Mouse (Mus musculus) layer of hippocampus, adult 11-12 months (tissue): ENCODE data around the gene Tnnt1.
"Not testable (repeated sequence)": the region's sequence is repeated elsewhere in the genome, so short reads cannot be mapped to it uniquely, and the experiment has no call there.

Experiments used
- DNase-seq: peaks from one replicate; pipeline ENCODE4 v3.0.0; 2022; ENCODE audit warnings: low spot score

Tnnt1 gene

DNA sequence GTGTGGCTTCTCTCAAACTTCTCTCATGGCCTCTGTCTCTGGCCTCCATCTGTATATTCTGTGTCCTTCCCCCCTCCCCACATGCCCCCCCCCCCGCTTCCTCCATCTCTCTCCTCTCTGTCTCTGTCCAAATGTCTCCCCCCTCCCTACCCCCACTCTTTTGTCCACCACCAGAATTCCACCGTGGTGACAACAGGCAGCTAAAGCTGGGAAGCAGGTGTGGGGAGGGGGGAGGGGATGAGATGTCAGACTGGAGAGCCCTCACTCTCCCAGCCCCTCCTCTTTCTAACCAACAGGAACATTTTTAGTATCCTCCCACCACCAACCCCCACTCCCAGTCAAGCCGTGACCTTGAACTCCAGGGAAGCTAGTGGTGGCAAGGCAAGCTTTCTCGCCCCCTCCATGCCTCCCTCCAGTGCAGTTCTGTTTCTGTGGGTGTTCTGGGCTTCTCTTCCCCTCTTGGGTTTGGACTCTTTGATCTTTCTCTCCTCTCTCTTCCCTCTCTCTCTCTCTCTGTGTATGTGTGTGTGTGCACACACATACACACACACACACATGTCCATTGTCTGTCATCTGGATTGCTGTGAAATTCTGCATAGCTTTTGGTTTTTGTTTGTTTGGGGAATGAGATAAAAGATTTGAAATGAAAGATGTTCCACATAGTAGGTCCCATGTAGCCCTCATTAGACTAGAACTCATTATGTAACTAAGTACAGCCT is at the start of gene Tnnt1:
Gene Tnnt1 (minus strand): TSS at position 51 of the 719 bp plus-strand sequence.
- no peak for DNase-seq

DNA sequence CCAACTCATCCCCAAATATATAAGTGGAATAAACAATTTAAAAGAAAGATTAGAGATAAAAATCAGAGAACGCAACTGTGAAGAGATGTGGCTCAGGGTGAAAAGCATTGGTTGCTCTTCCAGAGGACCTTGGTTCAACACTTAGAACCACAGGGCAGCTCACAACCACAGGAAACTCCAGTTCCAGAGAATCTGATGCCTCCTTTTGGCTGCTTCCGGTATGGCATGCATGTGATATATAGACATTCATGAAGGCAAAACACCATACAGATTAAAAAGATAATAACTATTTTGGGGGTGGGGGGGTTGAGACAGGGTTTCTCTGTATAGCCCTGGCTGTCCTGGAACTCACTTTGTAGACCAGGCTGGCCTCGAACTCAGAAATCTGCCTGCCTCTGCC is 46.5 kb upstream of the Tnnt1 start:
- no peak for DNase-seq

DNA sequence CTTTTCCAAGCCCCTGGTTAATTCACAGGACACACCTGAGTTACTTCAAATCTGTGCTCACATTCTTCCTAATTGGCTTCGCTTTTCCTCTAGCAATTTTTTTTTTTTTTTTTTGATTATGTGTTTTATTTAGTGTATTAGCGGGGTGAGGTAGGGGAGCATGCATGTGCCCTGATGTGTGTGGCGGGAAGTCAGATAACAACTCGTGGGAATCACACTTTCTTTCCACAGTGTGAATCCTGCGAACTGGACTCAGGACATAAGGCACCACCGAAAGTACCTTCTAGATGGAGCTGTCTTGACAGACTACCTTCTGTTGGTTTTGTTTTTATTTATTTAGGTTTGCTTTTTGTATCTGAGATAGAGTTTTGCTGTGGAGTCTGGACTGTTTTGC is 41.0 kb upstream of the Tnnt1 start:
- no peak for DNase-seq

DNA sequence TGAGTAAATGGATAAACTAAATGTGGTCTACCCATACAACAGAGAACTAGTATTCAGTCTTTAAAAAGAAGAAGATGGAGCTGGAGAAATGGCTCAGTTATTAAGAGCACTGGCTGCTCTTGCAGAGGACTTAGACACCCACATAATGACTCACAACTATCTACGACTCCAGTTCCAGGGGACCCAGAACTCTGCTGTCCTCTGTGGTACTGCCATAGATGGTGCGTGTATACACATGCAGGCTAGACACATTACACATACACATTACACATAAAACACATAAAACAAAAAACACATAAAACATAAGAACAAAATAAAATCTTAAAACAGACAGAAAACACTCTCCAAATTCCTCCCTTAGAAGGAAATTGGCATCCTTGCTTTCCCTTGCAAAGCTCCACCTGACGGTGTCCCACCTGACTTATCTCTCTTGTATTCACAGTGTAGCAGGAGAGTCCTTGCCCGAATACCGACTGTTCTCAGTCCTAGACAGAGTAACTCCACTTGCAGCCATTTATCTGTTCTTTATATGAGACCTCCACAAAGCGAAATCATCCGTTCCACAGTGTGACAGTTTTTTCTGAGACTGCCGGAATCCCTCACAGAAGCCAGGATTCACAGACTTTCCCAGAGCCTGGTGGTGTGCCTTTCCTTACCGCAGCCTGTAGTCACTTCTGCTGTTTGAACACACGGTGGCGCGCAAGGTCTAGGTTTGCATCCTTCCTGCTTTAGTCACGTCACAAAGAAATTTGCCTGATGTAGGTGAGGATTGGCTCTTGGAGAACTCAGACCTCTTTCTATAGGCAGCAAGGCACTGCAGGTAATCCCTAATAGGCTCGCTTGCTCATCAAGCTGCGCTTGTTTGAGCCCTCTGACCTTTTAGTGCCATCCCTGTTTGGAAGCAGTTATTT is 40.3 kb upstream of the Tnnt1 start:
- DNase-seq, result peak; percentile 84

DNA sequence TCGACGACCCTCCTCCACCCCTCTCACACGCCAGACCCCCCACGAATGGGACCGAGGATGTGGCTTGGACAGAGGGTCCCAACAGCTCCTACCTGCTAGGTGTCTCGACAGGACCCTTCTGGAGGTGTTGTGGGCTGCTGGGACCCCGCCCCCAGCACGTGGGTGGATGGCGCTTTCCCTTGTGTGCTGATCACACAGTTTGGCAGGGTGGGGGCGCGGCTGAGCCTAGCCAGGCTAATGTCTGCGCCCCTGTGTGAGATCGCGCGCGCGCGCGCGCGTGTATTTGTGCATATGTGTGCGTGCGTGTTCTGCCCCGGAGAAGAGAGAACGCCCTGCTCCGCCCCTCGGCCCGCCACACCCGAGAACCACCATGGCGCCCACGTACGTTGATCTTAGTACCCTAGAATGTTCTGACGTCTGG is 31.0 kb upstream of the Tnnt1 start, which contains the start of gene Syt5:
Gene Syt5 (minus strand): TSS at position 321 of the 421 bp plus-strand sequence.
- peak; percentile 78 for DNase-seq

DNA sequence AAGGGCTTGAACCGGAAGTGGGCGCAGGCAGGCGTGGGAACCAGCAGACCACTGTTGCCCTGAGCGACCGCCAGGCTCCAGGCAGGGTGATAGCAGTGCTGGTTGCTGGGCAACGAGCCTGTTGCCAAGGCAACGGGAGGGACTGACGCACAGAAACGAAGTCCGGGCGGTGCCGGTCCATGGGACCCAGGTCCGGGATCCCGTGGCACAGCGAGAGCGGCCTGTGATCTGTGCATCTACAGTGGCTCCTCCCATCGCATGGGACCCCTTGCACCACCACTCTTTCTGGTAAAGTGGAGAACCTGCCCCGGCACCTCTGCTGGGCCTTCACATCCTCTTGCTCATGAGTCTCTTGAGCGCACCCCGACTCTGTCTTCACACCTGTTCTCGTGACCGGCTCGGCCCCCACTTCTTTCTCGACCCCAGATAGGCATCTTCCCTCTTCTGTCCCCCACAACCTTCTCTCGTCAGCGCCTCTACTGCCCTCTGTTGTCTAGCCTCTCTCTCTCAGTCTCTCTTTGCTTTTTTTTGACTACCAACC is 30.5 kb upstream of the Tnnt1 start:
- DNase-seq, result peak; percentile 92

DNA sequence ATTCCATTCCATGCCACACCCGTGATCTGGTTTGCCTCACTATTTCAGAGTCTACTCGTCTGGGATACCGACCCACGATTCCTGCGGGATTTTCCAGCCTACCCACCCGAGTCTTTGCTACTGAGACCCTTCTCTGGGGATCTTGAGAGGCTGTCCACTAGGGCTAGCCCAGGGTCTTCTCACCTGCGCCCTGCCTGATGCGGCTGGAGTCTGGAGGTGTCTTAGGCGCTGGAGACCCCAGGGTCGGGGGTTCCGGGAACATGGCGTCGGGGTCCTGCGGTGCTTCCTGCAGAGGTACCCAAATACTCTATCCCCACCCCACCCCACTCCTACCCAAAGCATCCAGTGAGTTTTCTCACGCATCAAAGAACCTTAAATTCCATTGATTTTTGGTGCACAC is 29.9 kb upstream of the Tnnt1 start:
- no peak for DNase-seq

DNA sequence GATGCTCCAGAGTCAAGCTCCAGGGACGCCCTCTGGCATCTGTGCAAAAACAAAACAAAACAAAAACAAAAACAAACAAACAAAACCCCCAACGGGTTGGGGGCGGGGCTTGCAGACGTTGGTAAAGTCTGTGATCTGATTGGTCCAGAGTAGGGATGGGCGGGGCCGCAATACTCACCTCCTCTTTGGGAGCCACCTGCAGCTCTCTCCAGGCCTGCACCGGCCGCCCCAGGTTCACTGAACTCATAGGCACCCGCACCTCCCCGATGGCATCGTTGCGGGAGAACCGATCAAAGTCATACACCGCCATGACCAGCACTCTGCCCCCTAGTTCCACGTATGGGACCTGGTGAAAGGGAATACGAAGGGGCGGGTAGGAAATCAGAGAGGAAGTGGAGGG is 25.8 kb upstream of the Tnnt1 start:
- no peak for DNase-seq

DNA sequence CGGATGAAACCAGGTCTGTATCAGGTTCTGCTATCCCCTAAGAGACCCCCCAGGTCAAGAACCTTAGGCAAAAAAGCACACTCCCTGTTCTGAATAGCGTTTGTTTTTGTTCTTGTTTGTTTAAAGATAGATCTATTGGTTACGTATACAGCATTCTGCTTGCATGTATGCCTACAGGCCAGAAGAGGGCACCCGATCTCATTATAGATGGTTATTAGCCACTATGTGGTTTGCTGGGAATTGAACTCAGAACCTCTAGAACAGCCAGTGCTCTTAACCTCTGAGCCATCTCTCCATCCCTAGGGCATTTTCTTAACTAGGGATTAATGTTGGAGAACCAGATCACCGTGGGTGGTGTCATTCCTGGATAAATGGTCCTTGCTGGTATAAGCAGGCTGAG is 25.2 kb upstream of the Tnnt1 start:
- no peak for DNase-seq

DNA sequence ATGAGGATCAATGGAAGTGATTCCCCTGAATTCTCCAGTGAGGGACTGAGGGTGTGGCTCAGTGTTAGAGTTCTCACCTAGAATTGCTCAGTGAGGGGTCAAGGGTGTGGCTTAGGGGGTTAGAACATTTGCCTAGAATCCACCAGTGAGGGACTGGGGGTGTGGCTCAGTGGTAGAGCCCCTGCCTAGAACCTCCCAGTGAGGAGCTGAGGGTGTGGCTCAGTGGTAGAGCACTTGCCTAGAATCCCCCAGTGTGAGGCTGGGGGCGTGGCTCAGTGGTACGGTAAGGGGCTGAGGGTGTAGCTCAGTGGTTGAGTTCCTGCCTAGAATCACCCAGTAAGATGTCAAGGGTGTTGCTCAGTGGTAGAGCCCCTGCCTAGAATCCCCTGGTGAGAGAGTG is 22.8 kb upstream of the Tnnt1 start:
- no peak for DNase-seq

DNA sequence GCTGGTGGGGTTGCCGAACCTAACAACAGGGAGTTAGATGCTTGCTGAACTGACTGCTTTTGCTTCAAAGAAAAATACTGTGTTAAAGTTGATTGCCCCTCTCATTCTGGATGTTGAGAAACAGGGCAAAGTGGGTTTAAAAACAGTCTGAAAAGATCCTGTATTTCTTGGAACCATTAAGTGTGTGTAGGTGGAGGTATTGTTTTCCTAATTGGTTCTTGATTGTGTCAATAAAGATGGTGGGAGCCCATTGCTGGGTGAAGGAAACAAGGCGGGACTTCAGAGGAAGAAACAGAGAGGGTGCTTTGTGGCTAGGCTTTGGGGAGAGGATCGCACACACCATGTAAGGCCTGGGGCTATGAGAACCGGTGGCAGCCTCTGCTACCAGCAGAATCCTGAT is 21.0 kb upstream of the Tnnt1 start:
- no peak for DNase-seq

DNA sequence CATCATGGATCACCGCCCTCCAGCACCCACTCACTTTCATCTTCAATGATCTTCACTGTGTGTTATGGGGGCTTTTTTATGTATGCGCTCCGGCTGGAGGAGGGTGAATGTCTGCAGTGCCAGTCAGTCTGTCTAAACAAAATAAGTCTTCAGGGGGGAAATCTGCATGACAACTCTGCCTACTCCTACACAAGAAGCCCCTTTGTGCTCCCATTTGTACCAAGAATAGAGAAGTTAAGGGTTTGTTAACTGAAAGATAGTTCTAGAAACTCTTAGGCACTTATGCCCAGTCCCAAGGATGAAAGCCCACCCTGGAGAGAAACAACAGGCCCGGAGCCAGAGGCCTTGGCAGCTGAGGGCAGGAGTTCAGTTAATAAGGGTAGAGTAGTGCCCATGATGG is 20.2 kb upstream of the Tnnt1 start:
- no peak for DNase-seq

DNA sequence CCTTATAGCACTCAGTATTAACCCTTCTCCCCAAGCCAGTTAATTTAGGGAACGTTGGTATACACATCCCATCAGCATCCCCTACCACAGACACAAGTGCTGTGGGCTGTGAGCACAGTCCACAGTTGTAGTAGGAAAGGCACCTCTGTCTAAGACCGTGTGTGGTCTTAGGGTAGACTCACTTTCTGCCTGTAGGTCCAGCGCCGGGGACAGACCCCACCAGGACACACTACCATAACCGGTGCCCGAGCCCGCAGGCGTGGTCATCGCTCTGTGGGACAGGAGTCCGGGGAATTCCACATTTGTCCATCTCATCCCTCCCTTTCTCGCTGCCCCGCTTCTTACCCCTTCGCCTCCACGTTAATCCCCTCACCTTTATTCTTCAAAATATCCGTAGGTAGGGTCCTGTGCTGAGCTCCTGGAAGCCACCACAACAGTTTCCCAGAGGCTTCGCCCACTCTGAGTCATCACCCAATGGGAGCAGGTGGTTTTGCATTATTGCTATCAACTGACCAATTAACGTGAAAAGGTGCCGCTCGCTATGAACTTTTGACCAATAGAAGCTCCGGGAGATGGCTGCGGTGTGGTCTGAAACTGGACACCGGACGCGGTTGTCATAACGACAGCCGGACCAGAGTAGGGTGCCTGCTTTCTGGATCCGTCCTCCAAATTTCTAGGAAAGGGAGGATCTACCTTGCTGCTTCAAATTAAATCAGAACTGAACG is 16.0 kb upstream of the Tnnt1 start, which contains the start of gene Dnaaf3:
Gene Dnaaf3 (minus strand): TSS at position 449 of the 725 bp plus-strand sequence.
- DNase-seq, result no peak

DNA sequence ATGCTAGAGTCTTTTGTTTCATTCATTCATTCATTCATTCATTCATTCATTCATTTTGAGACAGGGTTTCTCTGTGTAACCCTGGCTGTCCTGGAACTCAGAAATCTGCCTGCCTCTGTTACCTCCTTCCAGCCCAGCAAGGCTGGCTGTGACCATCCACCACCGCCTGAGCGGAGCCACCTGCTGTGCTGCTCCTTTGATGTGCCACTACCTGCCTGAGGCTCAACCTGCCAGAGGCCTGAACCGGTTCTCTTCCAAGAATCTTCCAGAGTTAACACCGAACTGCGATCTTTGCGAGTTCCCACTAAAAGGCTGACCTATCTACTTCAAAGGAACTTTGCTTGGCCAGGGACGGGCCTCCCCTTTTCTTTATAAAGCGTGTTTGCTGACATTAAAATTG is 14.0 kb upstream of the Tnnt1 start:
- not testable (repeated sequence) for DNase-seq

DNA sequence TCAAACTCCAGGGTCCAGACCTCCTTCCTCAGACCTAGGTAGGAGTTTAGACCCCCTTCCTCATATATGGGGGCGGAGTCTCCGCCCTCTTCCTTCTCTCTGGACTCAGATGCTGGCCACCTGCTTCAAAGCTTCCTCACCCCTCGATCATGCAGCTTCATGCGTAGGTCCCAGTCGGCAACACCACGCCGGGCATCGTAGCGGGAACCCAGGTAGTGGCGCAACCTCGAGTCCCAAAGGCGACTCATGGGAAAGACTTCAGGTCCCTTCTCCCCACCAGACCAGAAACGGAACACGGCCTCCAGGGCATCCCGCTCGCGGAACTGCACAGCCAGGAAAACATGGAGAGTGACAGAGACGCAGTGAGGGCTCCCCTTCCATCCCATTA is 11.1 kb upstream of the Tnnt1 start:
- no peak for DNase-seq

DNA sequence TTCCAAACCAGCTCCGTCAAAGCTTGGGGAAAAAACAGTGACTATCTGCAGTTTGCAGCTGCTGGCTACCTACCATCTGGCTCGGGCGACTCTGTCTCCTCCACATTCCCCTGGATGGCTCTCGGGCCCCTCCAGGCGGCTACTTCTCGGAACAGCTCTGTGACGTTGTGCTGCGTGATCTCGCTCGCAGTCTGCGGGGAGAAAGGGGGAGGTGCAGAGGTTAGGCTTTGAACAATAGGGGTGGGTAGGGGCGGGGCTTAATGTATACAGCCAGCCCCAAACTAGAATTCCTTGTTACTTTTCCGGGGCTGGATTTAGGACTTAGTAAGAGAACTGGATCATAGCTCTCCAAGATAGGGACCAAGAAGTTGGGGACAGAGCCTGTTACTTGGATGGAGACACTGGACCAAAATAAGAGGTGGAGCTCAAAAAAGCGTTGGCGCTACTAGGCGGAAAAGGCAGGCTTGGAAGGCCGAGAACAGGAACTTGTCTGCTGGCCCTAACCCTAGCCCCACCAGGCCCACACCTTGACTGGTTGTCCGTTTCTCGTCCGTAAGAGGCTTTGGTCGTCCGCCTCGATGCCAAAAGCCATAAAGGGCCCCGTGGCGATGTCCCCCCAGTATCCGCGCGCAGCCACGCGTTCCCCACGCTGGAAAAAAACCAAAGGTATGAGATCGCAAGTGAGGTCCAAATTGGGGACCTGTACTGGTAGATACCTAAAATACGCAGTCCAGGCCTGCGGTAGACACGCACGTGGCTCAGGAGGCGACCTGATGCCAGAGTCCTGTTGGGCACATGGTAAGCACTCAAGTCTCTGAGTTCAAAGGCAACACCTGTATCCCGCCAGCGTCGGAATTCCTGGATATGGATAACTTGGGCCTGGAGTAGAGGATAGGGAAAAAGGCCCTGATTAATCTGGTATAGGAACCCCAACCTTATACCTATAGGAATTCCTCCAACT is 10.4 kb upstream of the Tnnt1 start:
- peak; percentile 75 for DNase-seq

DNA sequence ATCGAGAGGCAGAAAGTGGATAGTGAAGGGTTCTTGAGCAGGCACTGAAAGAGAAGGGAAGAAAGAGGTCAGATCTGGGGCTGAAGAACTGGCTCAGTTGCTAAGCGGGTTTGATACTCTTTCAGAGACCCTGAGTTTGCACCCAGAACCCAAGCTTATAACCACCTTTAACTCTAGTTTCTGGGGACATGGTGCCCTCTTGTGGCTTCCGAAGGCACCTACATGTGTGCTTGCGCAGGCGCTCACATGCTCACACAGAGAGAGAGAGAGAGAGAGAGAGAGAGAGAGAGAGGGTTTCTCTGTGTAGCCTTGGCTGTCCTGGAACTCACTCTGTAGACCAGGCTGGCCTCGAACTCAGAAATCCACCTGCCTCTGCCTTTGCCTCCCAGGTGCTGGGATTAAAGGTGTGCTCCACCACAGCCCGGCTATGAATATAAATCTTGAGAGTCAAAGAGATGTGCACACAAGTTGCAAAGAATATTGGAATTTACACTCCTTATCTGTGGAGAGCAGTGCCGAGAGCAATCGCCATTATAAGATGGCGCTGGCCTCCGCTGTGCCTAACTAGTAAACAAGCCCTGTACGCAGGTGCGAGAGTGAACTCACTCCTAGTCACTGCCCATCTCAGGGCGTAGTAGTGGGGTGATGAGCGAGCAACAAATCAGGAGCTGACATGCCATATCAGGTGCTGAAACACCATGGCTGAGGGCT is 8.2 kb upstream of the Tnnt1 start, which contains the start of gene Tnni3:
Gene Tnni3 (minus strand): TSS at position 18 of the 711 bp plus-strand sequence.
- DNase-seq, result peak; percentile 52

DNA sequence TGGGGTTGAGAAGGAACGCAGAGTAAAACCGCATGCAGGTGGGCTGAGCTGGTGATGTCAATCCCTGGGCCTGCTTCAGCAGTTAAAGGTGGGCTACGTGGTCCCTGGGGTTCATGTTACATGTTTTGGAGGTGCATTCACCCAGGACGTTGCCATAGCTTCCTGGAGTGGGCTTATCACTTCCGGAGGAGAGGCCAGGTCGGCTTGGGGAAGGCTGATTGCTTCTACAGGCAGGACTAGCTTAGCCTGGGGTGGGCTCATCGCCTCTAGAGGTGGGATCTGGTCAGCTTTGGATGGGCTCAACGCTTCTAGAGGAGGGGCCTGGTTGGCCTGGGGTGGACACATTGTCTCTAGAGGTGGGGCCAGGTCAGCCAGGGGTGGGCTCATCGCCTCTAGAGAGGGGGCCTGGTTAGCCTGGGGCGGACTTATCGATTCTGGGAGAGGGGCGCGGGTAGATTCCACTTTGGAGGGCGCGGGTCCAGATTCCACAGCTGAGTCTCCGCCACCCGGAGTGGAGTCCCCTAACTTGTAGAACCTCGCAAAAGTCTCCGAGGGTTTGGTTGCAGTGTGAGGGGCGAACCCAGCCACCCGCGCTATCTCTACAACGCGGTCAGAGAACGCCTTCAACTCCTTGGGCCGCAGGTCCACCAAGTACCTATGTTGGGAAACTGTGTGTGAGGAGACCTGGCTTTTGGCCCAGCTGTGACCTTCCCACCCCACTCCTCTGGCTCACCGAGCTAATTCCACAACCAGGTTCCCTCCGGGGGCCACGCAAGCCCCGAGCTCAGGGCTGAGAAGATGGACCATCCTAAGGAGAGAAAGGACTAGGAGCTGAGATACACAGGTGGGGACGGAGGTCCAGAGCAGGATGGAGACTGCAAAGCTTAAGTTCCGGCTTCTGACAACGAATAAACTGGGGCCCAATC is 7.3 kb upstream of the Tnnt1 start:
- DNase-seq, result no peak

DNA sequence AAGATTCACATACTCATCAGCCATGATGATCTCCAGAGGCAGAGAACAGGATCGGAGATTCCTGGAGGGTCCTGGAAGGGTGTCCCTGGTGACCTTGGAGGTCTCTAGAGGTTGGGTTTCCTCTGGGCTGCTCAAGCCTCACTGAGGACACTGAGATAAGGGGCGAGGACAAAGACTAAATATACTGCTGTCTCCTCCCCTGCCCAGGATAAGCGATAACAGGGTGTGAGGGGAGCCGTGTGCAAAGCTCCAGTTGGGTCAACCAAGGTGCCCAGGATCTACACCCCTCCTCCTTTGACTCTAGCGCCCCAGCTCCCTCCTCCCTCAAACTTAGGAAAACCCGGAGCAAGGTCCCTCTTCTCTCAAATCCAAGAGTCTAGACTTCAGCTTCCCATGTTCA is 6.1 kb upstream of the Tnnt1 start:
- no peak for DNase-seq
